Mouse (Mus musculus): Measurements from ENCODE around the gene Sdccag8. TPM values are rescaled to one million over a fixed set of nuclear protein-coding genes. Genes with fewer than 3 reads are reported as not detected.

Gene Sdccag8
- polyA plus RNA-seq, 1 experiment = 20.7 TPM

- TF ChIP-seq POLR2A (IDR thresholded peaks at IDR 0.05; ENCODE audit: extremely low read depth, insufficient read depth, low read length) = no peak
- no peak for TF ChIP-seq CTCF (IDR thresholded peaks at IDR 0.05; ENCODE audit: extremely low read depth, insufficient read depth, low read length)
- Histone ChIP-seq H3K4me3 (ENCODE audit: insufficient read depth, low read length) (no peak overlapping the region), H3K27ac (ENCODE audit: insufficient read depth, low read length) (no peak overlapping the region), H3K4me1 (ENCODE audit: control insufficient read depth, insufficient read depth, low read length) (no peaks in the 10 kb centered on the region)
Observed at GRCm38 (mm10) chr1:176962894-176963293, 148.4 kb downstream of the Sdccag8 start.

GRCm38 (mm10) chr1:176967299-176967698 is 152.8 kb downstream of the Sdccag8 start:
- TF ChIP-seq POLR2A (IDR thresholded peaks at IDR 0.05; ENCODE audit: extremely low read depth, insufficient read depth, low read length) (no peak), CTCF (IDR thresholded peaks at IDR 0.05; ENCODE audit: extremely low read depth, insufficient read depth, low read length) (no peak)
- H3K27ac ChIP-seq (ENCODE audit: insufficient read depth, low read length) = no peak overlapping the region

GRCm38 (mm10) chr1:176970635-176971478 is 156.4 kb downstream of the Sdccag8 start:
- Histone ChIP-seq H3K4me1 (ENCODE audit: control insufficient read depth, insufficient read depth, low read length) (no peaks in the 10 kb centered on the region), H3K27ac (ENCODE audit: insufficient read depth, low read length) (peak overlapping the region; percentile 73; the same call in 1 of the 2 replicates), H3K4me3 (ENCODE audit: insufficient read depth, low read length) (no peak overlapping the region)
- TF ChIP-seq POLR2A (IDR thresholded peaks at IDR 0.05; ENCODE audit: extremely low read depth, insufficient read depth, low read length) (no peak), CTCF (IDR thresholded peaks at IDR 0.05; ENCODE audit: extremely low read depth, insufficient read depth, low read length) (no peak)

More at GRCm38 (mm10) chr1:176967299-176967698, 152.8 kb downstream of the Sdccag8 start:
- Histone ChIP-seq H3K4me1 (ENCODE audit: control insufficient read depth, insufficient read depth, low read length) (no peaks in the 10 kb centered on the region), H3K4me3 (ENCODE audit: insufficient read depth, low read length) (no peak overlapping the region)

- TF ChIP-seq POLR2A (IDR thresholded peaks at IDR 0.05; ENCODE audit: extremely low read depth, insufficient read depth, low read length) = no peak
- no peak for TF ChIP-seq CTCF (IDR thresholded peaks at IDR 0.05; ENCODE audit: extremely low read depth, insufficient read depth, low read length)
- no peak overlapping the region for H3K4me3 ChIP-seq (ENCODE audit: insufficient read depth, low read length)
- H3K4me1 ChIP-seq (ENCODE audit: control insufficient read depth, insufficient read depth, low read length) = no peaks in the 10 kb centered on the region
- H3K27ac ChIP-seq (ENCODE audit: insufficient read depth, low read length) = peak overlapping the region; percentile 73; the same call in 1 of the 2 replicates
Observed at GRCm38 (mm10) chr1:176971479-176971797, 157.0 kb downstream of the Sdccag8 start.

- Histone ChIP-seq H3K27ac (ENCODE audit: insufficient read depth, low read length) (no peak overlapping the region), H3K4me1 (ENCODE audit: control insufficient read depth, insufficient read depth, low read length) (peaks cover 1% of the 10 kb centered on the region; the same call in 1 of the 2 replicates), H3K4me3 (ENCODE audit: insufficient read depth, low read length) (no peak overlapping the region)
- TF ChIP-seq POLR2A (IDR thresholded peaks at IDR 0.05; ENCODE audit: extremely low read depth, insufficient read depth, low read length) = no peak
- TF ChIP-seq CTCF (IDR thresholded peaks at IDR 0.05; ENCODE audit: extremely low read depth, insufficient read depth, low read length) = no peak
Observed at GRCm38 (mm10) chr1:176973356-176974088, 159.1 kb downstream of the Sdccag8 start.

GRCm38 (mm10) chr1:176979235-176979634 is 164.8 kb downstream of the Sdccag8 start:
- TF ChIP-seq CTCF (IDR thresholded peaks at IDR 0.05; ENCODE audit: extremely low read depth, insufficient read depth, low read length) = no peak
- peak overlapping the region; percentile 70 for H3K27ac ChIP-seq (ENCODE audit: insufficient read depth, low read length)
- H3K4me3 ChIP-seq (ENCODE audit: insufficient read depth, low read length) = no peak overlapping the region
- H3K4me1 ChIP-seq (ENCODE audit: control insufficient read depth, insufficient read depth, low read length) = peaks cover 11% of the 10 kb centered on the region

- Histone ChIP-seq H3K4me3 (ENCODE audit: insufficient read depth, low read length) (no peak overlapping the region), H3K4me1 (ENCODE audit: control insufficient read depth, insufficient read depth, low read length) (peaks cover 12% of the 10 kb centered on the region), H3K27ac (ENCODE audit: insufficient read depth, low read length) (peak overlapping the region; percentile 32; the same call in 1 of the 2 replicates)
- no peak for TF ChIP-seq POLR2A (IDR thresholded peaks at IDR 0.05; ENCODE audit: extremely low read depth, insufficient read depth, low read length)
- TF ChIP-seq CTCF (IDR thresholded peaks at IDR 0.05; ENCODE audit: extremely low read depth, insufficient read depth, low read length) = no peak
Observed at GRCm38 (mm10) chr1:176980140-176980539, 165.7 kb downstream of the Sdccag8 start.

GRCm38 (mm10) chr1:176980801-176981400 is 166.4 kb downstream of the Sdccag8 start:
- Histone ChIP-seq H3K4me3 (ENCODE audit: insufficient read depth, low read length) (no peak overlapping the region), H3K27ac (ENCODE audit: insufficient read depth, low read length) (peak overlapping the region; percentile 6; the same call in 1 of the 2 replicates)
- TF ChIP-seq CTCF (IDR thresholded peaks at IDR 0.05; ENCODE audit: extremely low read depth, insufficient read depth, low read length) (no peak), POLR2A (IDR thresholded peaks at IDR 0.05; ENCODE audit: extremely low read depth, insufficient read depth, low read length) (no peak)

GRCm38 (mm10) chr1:176981511-176981910 is 167.1 kb downstream of the Sdccag8 start:
- no peak overlapping the region for H3K4me3 ChIP-seq (ENCODE audit: insufficient read depth, low read length)
- TF ChIP-seq CTCF (IDR thresholded peaks at IDR 0.05; ENCODE audit: extremely low read depth, insufficient read depth, low read length) (no peak), POLR2A (IDR thresholded peaks at IDR 0.05; ENCODE audit: extremely low read depth, insufficient read depth, low read length) (no peak)
- H3K4me1 ChIP-seq (ENCODE audit: control insufficient read depth, insufficient read depth, low read length) = peaks cover 18% of the 10 kb centered on the region
- H3K27ac ChIP-seq (ENCODE audit: insufficient read depth, low read length) = peak overlapping the region; percentile 6; the same call in 1 of the 2 replicates

More at GRCm38 (mm10) chr1:176980801-176981400, 166.4 kb downstream of the Sdccag8 start:
- peaks cover 16% of the 10 kb centered on the region for H3K4me1 ChIP-seq (ENCODE audit: control insufficient read depth, insufficient read depth, low read length)

All from cortical plate, adult 2 months (tissue).